Mouse (Mus musculus) lung, postnatal 0 days (tissue): Measurements from ENCODE around the gene Pla2g15.

Source experiments
- CTCF ChIP-seq: IDR thresholded peaks from 2 replicates; pipeline ENCODE4 v1.5.1; 2016; ENCODE audit warnings: antibody characterized with exemption, mild to moderate bottlenecking
- EP300 ChIP-seq: IDR thresholded peaks from 2 replicates; pipeline ENCODE4 v1.6.1; 2016; ENCODE audit warnings: antibody characterized with exemption, mild to moderate bottlenecking, control low read depth

DNA sequence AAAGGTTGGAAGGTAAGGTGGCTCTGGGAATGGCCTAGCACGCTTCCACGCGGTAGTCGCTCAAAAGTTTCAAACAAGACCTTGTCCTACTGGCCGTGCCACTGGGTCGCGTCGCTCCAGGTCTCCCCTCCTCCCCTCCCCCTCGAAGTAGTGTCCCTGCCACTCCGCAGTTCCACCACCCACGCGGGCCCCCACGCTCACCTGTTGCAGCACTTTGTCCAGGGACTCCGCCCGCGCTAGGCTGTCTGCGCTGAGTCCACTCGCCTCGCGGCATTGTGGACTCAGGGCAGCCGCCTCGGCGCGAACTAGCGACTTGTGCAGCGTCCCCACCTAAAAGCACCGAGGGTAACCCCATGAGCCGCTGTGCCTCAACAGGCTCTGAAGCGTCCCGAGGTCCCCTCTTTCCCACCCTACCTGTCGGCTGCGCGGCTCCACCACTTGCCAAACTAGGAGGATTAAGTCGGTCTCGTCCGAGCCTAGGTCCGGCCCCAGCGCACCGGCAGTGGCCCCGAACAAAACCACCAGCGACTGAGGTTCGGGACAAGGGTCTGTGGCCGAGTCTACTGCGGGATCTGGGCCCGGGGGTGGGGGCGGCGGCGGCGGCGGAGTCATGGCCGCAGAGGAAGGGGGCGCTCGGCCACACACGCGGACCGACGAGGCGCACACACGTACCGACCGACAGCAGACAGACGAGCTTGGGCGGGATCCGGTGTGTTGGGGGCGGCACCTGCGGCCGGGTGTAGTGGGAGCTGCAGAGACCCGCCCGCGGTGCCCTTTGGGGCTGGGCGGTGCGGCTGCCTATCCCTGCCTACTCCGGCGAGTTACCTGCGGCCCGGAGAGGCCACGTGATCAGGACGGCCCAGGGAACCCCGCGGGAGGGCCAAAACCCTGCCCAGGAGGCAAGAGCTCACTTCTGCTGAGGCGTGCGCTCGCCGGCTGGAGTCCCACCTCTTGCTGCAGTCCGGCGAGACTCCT is 13.8 kb upstream of the Pla2g15 start, which contains the start of gene Esrp2:
- TF ChIP-seq CTCF (peak; percentile 39), EP300 (no peak)
